Mouse (Mus musculus): ENCODE measurements at regions not wholly inside any gene's neighbourhood (a gene's known extent, or its start where the extent isn't known, plus 50 kb on each side); places are given as distances from the start of the nearest gene placed in this dataset.

DNA sequence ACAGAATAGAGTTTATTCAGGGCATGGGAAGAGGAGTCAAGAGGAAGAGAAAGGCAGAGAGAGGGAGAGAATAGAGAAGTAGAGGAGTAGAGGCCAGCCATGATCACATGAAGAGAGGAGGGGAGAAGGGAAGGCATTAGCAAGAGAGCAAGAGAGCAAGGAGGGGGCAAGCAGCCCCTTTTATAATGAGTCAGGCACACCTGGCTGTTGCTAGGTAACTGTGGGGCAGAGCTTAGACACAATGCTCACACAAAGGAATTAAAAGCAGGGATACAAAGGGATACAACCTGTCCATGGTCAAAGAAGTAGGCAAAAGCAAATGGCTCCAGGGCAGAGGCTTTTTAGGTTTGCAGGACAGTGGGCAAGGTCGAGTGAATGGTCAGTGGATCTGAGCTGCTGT is 153.5 kb upstream of the Rreb1 start:
- TF ChIP-seq EP300 (IDR thresholded peaks at IDR 0.05; ENCODE audit: low read depth) (no peak), CTCF (IDR thresholded peaks at IDR 0.05; ENCODE audit: low read depth) (no peak)
